Mouse (Mus musculus): Measurements from ENCODE around the gene Fam8a1. TPM values are rescaled to one million over a fixed set of nuclear protein-coding genes. Genes with fewer than 3 reads are reported as not detected.

Fam8a1 gene
- polyA plus RNA-seq, 1 experiment from 2014 or later = 14.7 TPM

GRCm38 (mm10) chr13:46695296-46695908, 26.1 kb downstream of the Fam8a1 start:
- no peaks in the 10 kb centered on the region for H3K27me3 ChIP-seq (ENCODE audit: control insufficient read depth, insufficient read depth, low read length)
- no peak overlapping the region for H3K4me3 ChIP-seq (ENCODE audit: low read depth, low read length)
- H3K36me3 ChIP-seq (ENCODE audit: control insufficient read depth, insufficient read depth, low read length) = peaks cover 11% of the 10 kb centered on the region
- 58% methylated on average over 1 of the region's 1 CpGs for WGBS
- H3K9ac ChIP-seq (replicated peaks; ENCODE audit: low read depth, low read length) = no peak overlapping the region
- no peak overlapping the region for H3K27ac ChIP-seq (ENCODE audit: low read depth, low read length)
- H3K4me2 ChIP-seq (ENCODE audit: low read depth, low read length) = no peak overlapping the region
- no peaks in the 10 kb centered on the region for H3K9me3 ChIP-seq (ENCODE audit: control insufficient read depth, low read length)
- no peaks in the 10 kb centered on the region for H3K4me1 ChIP-seq (ENCODE audit: control insufficient read depth, insufficient read depth, low read length)
- ATAC-seq (ENCODE audit: low read depth) = no peak

DNA sequence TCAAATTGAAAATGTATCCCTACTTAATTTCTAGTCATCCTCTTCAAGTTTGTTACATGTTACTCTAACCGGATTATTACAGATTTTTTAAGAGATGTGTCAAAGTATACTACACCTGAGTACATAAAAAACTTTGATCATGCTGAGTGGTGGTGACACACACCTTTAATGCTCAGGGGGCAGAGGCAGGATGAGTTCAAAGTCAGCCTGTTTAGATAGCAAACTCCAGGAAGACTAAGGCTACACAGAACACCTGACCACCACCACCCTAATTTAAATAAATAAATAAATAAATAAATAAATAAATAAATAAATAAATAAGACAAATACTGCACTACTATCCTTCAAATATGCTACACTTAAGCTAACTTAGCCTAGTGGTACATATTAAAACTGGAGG, 26.6 kb downstream of the Fam8a1 start:
- Histone ChIP-seq H3K36me3 (ENCODE audit: control insufficient read depth, insufficient read depth, low read length) (peaks cover 11% of the 10 kb centered on the region), H3K9me3 (ENCODE audit: control insufficient read depth, low read length) (no peaks in the 10 kb centered on the region), H3K4me2 (ENCODE audit: low read depth, low read length) (no peak overlapping the region), H3K4me1 (ENCODE audit: control insufficient read depth, insufficient read depth, low read length) (no peaks in the 10 kb centered on the region), H3K27me3 (ENCODE audit: control insufficient read depth, insufficient read depth, low read length) (no peaks in the 10 kb centered on the region), H3K9ac (replicated peaks; ENCODE audit: low read depth, low read length) (no peak overlapping the region), H3K4me3 (ENCODE audit: low read depth, low read length) (no peak overlapping the region), H3K27ac (ENCODE audit: low read depth, low read length) (no peak overlapping the region)
- WGBS = 100% methylated on average over 1 of the region's 1 CpGs
- ATAC-seq (ENCODE audit: low read depth) = no peak

DNA sequence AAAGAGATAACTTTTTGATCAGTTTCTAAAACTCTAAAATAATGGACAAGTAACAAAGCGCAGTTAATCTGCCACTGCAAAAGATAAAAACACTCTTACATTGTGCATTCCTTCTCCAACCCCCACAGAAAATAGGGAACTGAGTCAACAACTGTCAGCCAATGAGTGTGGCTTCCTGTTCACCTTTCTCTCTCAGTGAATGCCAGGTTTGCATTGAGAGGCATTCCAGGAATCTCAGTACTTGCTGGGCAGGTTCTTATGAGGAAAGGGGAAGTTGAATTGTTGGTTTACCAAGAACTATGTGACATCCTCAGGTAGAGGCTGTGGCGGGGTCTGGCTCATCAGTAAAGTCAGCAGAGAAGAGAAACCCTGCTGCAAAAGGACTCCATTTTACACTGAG, 27.5 kb downstream of the Fam8a1 start:
- no peak overlapping the region for H3K4me3 ChIP-seq (ENCODE audit: low read depth, low read length)
- no peak for ATAC-seq (ENCODE audit: low read depth)

GRCm38 (mm10) chr13:46699372-46699771, 30.1 kb downstream of the Fam8a1 start:
- Histone ChIP-seq H3K27me3 (ENCODE audit: control insufficient read depth, insufficient read depth, low read length) (no peaks in the 10 kb centered on the region), H3K4me2 (ENCODE audit: low read depth, low read length) (no peak overlapping the region), H3K36me3 (ENCODE audit: control insufficient read depth, insufficient read depth, low read length) (peaks cover 8% of the 10 kb centered on the region), H3K4me3 (ENCODE audit: low read depth, low read length) (no peak overlapping the region), H3K4me1 (ENCODE audit: control insufficient read depth, insufficient read depth, low read length) (no peaks in the 10 kb centered on the region), H3K9me3 (ENCODE audit: control insufficient read depth, low read length) (no peaks in the 10 kb centered on the region), H3K27ac (ENCODE audit: low read depth, low read length) (no peak overlapping the region), H3K9ac (replicated peaks; ENCODE audit: low read depth, low read length) (no peak overlapping the region)
- 100% methylated on average over 1 of the region's 1 CpGs for WGBS
- no peak for ATAC-seq (ENCODE audit: low read depth)

More for the DNA sequence above, 27.5 kb downstream of the Fam8a1 start:
- no peak overlapping the region for H3K4me2 ChIP-seq (ENCODE audit: low read depth, low read length)
- no peaks in the 10 kb centered on the region for H3K4me1 ChIP-seq (ENCODE audit: control insufficient read depth, insufficient read depth, low read length)
- H3K36me3 ChIP-seq (ENCODE audit: control insufficient read depth, insufficient read depth, low read length) = peaks cover 11% of the 10 kb centered on the region
- H3K9ac ChIP-seq (replicated peaks; ENCODE audit: low read depth, low read length) = no peak overlapping the region
- no peaks in the 10 kb centered on the region for H3K27me3 ChIP-seq (ENCODE audit: control insufficient read depth, insufficient read depth, low read length)
- H3K27ac ChIP-seq (ENCODE audit: low read depth, low read length) = no peak overlapping the region
- WGBS = 91% methylated on average over 2 of the region's 2 CpGs
- H3K9me3 ChIP-seq (ENCODE audit: control insufficient read depth, low read length) = no peaks in the 10 kb centered on the region

- Histone ChIP-seq H3K4me1 (ENCODE audit: control insufficient read depth, insufficient read depth, low read length) (no peaks in the 10 kb centered on the region), H3K36me3 (ENCODE audit: control insufficient read depth, insufficient read depth, low read length) (peaks cover 5% of the 10 kb centered on the region; the same call in 1 of the 2 replicates), H3K4me3 (ENCODE audit: low read depth, low read length) (no peak overlapping the region), H3K9ac (replicated peaks; ENCODE audit: low read depth, low read length) (no peak overlapping the region), H3K9me3 (ENCODE audit: control insufficient read depth, low read length) (no peaks in the 10 kb centered on the region), H3K27me3 (ENCODE audit: control insufficient read depth, insufficient read depth, low read length) (no peaks in the 10 kb centered on the region), H3K27ac (ENCODE audit: low read depth, low read length) (no peak overlapping the region), H3K4me2 (ENCODE audit: low read depth, low read length) (no peak overlapping the region)
- WGBS = 91% methylated on average over 2 of the region's 2 CpGs
- no peak for ATAC-seq (ENCODE audit: low read depth)
Observed at GRCm38 (mm10) chr13:46701486-46701885, 32.2 kb downstream of the Fam8a1 start.

DNA sequence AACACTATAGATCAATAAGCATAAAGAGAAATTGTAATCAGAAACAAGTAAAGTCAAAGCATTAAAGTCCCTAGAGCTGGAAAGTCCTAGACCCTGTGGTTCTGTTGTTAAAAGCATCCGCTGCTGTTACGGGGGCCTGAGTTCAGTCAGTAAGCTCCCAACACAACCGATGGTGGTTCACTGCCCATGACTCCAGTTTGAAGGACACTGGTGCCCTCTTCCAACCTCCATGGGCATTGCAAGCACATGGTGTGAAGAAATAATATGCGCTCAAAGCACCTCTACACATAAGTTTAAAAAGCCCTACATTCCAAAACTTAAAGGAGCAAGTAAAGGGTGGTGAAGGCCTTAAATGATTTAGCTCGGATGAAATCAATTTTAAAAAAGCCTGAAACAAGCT, 33.8 kb downstream of the Fam8a1 start:
- Histone ChIP-seq H3K9me3 (ENCODE audit: control insufficient read depth, low read length) (no peaks in the 10 kb centered on the region), H3K4me2 (ENCODE audit: low read depth, low read length) (no peak overlapping the region), H3K27me3 (ENCODE audit: control insufficient read depth, insufficient read depth, low read length) (no peaks in the 10 kb centered on the region), H3K36me3 (ENCODE audit: control insufficient read depth, insufficient read depth, low read length) (peaks cover 12% of the 10 kb centered on the region; the same call in 1 of the 2 replicates), H3K4me1 (ENCODE audit: control insufficient read depth, insufficient read depth, low read length) (no peaks in the 10 kb centered on the region), H3K9ac (replicated peaks; ENCODE audit: low read depth, low read length) (no peak overlapping the region), H3K4me3 (ENCODE audit: low read depth, low read length) (no peak overlapping the region), H3K27ac (ENCODE audit: low read depth, low read length) (no peak overlapping the region)
- no peak for ATAC-seq (ENCODE audit: low read depth)
- 90% methylated on average over 5 of the region's 5 CpGs for WGBS

- Histone ChIP-seq H3K9me3 (ENCODE audit: control insufficient read depth, low read length) (no peaks in the 10 kb centered on the region), H3K27ac (ENCODE audit: low read depth, low read length) (no peak overlapping the region), H3K4me1 (ENCODE audit: control insufficient read depth, insufficient read depth, low read length) (no peaks in the 10 kb centered on the region), H3K9ac (replicated peaks; ENCODE audit: low read depth, low read length) (no peak overlapping the region), H3K4me3 (ENCODE audit: low read depth, low read length) (no peak overlapping the region), H3K36me3 (ENCODE audit: control insufficient read depth, insufficient read depth, low read length) (peaks cover 23% of the 10 kb centered on the region), H3K27me3 (ENCODE audit: control insufficient read depth, insufficient read depth, low read length) (no peaks in the 10 kb centered on the region), H3K4me2 (ENCODE audit: low read depth, low read length) (no peak overlapping the region)
- ATAC-seq (ENCODE audit: low read depth) = no peak
- WGBS = 95% methylated on average over 5 of the region's 5 CpGs
Observed at GRCm38 (mm10) chr13:46713486-46713885, 44.2 kb downstream of the Fam8a1 start.

GRCm38 (mm10) chr13:46715976-46716639, 46.8 kb downstream of the Fam8a1 start:
- Histone ChIP-seq H3K27ac (ENCODE audit: low read depth, low read length) (no peak overlapping the region), H3K4me1 (ENCODE audit: control insufficient read depth, insufficient read depth, low read length) (no peaks in the 10 kb centered on the region), H3K36me3 (ENCODE audit: control insufficient read depth, insufficient read depth, low read length) (peaks cover 16% of the 10 kb centered on the region), H3K27me3 (ENCODE audit: control insufficient read depth, insufficient read depth, low read length) (no peaks in the 10 kb centered on the region), H3K4me2 (ENCODE audit: low read depth, low read length) (no peak overlapping the region), H3K4me3 (ENCODE audit: low read depth, low read length) (no peak overlapping the region), H3K9ac (replicated peaks; ENCODE audit: low read depth, low read length) (no peak overlapping the region), H3K9me3 (ENCODE audit: control insufficient read depth, low read length) (no peaks in the 10 kb centered on the region)
- 77% methylated on average over 3 of the region's 3 CpGs for WGBS
- no peak for ATAC-seq (ENCODE audit: low read depth)

DNA sequence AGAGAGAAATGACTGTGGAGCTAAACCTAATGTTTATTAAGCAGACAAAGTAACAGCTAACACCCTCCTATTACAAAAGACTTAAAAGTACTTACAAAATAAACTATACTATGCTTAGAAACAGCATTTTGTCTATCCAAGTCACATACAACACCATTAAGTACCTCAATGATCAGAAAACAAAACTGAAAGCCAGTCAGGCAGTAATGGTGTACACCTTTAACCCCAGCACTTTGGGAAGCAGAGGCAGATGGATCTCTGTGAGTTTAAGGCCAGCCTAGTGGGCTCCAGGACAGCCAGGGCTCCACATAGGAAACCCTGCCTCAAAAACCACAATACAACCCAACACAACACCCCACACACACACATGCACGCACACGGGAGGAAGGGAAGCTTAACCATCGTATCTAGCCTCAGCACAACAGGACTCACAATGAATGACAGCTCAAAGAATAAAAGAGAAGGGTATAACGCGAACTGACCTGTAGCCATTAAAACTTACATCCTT, 49.6 kb downstream of the Fam8a1 start:
- no peak for ATAC-seq (ENCODE audit: low read depth)
- WGBS = 79% methylated on average over 5 of the region's 5 CpGs
- no peak overlapping the region for H3K9ac ChIP-seq (replicated peaks; ENCODE audit: low read depth, low read length)

More for the DNA sequence above, 49.6 kb downstream of the Fam8a1 start:
- no peak overlapping the region for H3K4me3 ChIP-seq (ENCODE audit: low read depth, low read length)
- no peaks in the 10 kb centered on the region for H3K4me1 ChIP-seq (ENCODE audit: control insufficient read depth, insufficient read depth, low read length)
- H3K27me3 ChIP-seq (ENCODE audit: control insufficient read depth, insufficient read depth, low read length) = no peaks in the 10 kb centered on the region
- H3K27ac ChIP-seq (ENCODE audit: low read depth, low read length) = no peak overlapping the region
- no peaks in the 10 kb centered on the region for H3K9me3 ChIP-seq (ENCODE audit: control insufficient read depth, low read length)
- no peaks in the 10 kb centered on the region for H3K36me3 ChIP-seq (ENCODE audit: control insufficient read depth, insufficient read depth, low read length)
- H3K4me2 ChIP-seq (ENCODE audit: low read depth, low read length) = no peak overlapping the region

Measured in neural tube, embryonic 14.5 days (tissue).